Mouse (Mus musculus) natural killer cell, adult 2 months (primary cell): ENCODE measurements around the gene Vars2.

Experiments used
- DNase-seq, 2 experiments: peaks; one replicate each; pipeline ENCODE4 v3.0.0; 2022; ENCODE audit warnings: low spot score in 2 of 2

Gene Vars2

DNA sequence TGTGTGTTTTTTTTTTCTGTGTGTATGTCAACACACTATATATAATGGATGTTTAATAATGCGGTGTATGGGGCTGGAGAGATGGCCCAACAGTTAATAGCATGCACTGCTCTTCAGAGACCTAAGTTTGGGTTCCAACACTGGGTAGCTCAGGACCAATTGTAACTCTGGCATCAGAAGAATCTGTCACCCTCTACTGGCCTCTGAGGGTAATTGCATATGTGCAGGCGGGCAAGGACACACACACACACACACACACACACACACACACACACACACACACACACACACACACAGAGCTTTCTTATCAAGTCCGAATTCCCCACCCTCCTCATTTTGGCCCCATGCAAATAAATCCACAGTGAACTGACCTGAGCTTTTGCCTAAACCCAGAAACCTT, 32.2 kb downstream of the Vars2 start:
- DNase-seq = no peak

DNA sequence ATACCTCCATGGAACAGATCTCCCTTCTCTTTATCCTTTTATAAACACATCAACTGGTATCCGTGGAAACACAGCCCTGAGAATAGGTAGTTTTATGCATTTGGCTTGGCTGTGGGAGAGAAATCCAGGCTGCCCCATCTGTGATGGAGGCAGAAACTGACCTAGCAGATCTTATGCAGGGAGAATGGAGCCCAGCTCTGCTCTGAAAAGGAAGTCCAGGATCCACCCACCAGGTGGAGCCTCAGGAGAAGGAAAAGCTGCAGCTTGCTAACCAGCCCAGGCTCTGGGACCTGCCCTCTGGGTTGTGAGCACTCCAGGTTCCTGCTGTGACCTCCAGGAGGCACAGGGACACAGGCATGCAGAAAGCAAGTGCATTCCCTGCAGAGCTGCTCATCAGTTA, 33.4 kb downstream of the Vars2 start:
- DNase-seq = no peak

DNA sequence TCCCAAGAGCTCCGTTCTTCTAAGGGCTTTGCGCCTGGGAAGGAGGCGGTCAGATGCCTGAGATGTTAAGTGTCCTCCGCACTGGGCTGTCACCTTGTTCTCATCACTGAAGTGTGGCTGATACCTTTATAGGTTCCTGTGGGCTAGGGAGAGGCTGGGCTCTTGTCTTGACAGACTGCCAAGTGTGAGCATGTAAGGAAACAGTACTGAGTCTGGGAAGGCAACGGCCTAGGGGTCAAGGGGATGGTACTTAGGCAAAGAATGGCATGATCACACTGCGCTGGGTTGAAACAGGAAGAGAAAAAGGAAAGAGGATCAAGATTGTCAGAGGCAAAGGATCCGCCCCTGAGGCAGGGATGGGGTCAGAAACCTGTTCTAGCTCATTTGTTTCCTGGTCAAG, 40.9 kb downstream of the Vars2 start, which contains the start of gene Gm9573:
Gm9573 (minus strand) TSS at position 101 of the 400 bp plus-strand sequence.
- DNase-seq = no peak

DNA sequence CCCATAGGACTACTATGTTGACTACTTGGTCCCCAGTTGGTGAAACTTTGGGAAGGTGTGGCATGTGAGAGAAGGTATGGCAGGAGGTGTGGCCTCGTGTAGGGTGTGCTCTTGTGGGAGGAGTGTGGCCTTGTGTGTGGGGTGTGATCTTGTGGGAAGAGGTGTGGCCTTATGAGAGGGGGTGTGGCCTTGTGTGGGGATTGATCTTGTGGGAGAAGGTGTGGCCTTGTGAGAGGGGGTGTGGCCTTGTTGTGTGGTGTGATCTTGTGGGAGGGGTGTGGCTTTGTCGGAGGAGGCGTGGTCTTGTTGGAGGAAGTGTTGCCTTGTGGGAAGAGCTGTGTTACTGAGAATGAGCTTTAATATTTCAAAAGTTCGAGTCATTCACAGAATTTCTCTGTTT, 50.3 kb downstream of the Vars2 start:
- no peak for DNase-seq
